Mouse (Mus musculus): Measurements from ENCODE around the gene Cend1.

The Cend1 gene

GRCm38 (mm10) chr7:141392552-141393222 is 36.6 kb downstream of the Cend1 start:
- DNase-seq (ENCODE audit: low spot score in 2 of 2), result no peak

- DNase-seq (ENCODE audit: low spot score in 2 of 2), result peak; percentile 90 to 92
Measured at GRCm38 (mm10) chr7:141391625-141392551, 37.4 kb downstream of the Cend1 start, which contains the start of gene Taldo1. Taldo1 (plus strand) TSS chr7:141392199.

- no peak for DNase-seq (ENCODE audit: low spot score in 2 of 2)
Measured at GRCm38 (mm10) chr7:141390326-141391259, 38.7 kb downstream of the Cend1 start.

DNA sequence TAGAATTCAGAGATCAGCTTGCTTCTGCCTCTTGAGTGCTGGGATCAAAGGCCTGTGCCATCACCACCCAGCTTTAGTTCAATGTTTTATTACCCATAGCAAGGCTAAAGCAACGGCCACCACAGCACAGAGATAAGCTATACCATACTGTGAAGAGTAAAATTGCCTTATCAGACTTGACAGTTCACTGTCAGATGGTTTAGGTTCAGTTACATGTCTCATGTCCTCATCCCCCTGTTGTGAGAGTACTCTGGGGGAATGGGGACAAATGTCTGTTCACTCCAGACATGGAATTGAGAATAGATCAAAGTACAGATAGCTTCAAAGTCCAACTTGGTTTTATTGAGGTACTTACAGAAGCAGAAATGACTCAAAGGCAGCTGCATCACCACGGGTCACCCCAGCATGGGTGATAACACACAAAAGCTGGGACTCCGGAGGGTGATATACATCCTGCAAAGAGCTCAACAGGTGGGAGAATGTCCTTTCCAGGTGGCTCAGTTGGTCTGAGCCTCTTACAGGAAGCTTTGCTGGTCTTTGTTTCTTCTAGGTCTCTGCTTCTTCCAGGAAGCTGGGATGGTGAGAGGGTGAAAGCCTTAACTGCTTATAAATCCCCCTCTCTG is 40.7 kb downstream of the Cend1 start:
- DNase-seq (ENCODE audit: low spot score in 2 of 2), result no peak

- no peak for DNase-seq (ENCODE audit: low spot score in 2 of 2)
Measured at GRCm38 (mm10) chr7:141387807-141388486, 41.3 kb downstream of the Cend1 start.

- no peak for DNase-seq (ENCODE audit: low spot score in 2 of 2)
Measured at GRCm38 (mm10) chr7:141381068-141381835, 48.0 kb downstream of the Cend1 start.

- DNase-seq (ENCODE audit: low spot score in 2 of 2), result no peak
Measured at GRCm38 (mm10) chr7:141379584-141379983, 49.7 kb downstream of the Cend1 start.

All from cerebellum, postnatal 4 days (tissue).